Mouse (Mus musculus): ENCODE data around the gene Srgap2.

DNA sequence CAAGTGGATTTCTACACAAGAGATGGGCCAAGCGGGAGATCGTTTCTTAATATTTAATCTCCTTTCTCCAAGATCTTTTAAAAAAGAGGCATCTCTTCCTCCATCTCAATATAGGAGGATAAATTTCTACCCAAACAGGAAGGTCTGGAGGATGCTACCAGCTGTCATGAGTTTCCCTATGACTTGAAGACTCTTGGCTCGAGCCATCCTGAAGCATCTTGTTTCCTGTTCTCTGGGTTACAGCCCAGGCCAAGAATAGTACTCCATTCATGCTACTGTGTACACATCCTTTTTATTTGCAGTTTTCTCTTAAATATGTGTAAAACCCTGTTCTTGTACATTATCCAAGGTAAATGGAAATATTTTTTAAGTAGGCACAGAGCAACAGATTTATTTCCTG lies 44.9 kb downstream of the Srgap2 start:
- TF ChIP-seq CTCF (IDR thresholded peaks at IDR 0.05; ENCODE audit: low read depth): no peak
- no peak for TF ChIP-seq EP300 (IDR thresholded peaks at IDR 0.05; ENCODE audit: low read depth)

All from liver, postnatal 0 days (tissue).